Mouse (Mus musculus) E14TG2a.4 (cell line): Measurements from ENCODE around the gene Cox5a.
A peak's percentile ranks its signal among the peaks of the same experiment; 100 is the strongest.

Experiments
- H3K27me3 ChIP-seq: 2 replicates; pipeline ENCODE4 v1.6.1; 2014; ENCODE audit warnings: low read length, control low read depth; ENCODE audit not compliant: insufficient read depth
- H3K36me3 ChIP-seq: 2 replicates; pipeline ENCODE4 v1.6.1; 2014; ENCODE audit warnings: low read length, control low read depth; ENCODE audit not compliant: insufficient read depth
- H3K4me1 ChIP-seq: replicated peaks from 2 replicates; pipeline ENCODE4 v1.6.1; 2014; ENCODE audit warnings: low read depth, low read length, control low read depth
- H3K4me3 ChIP-seq: replicated peaks from 2 replicates; pipeline ENCODE4 v1.5.1; 2014; ENCODE audit warnings: mild to moderate bottlenecking, low read length
- H3K9me3 ChIP-seq: 2 replicates; pipeline ENCODE4 v1.6.1; 2014; ENCODE audit warnings: low read length, control low read depth
- CTCF ChIP-seq: conservative IDR thresholded peaks from 2 replicates; pipeline ENCODE4 v1.5.1; 2014; ENCODE audit warnings: low read length
- NANOG ChIP-seq: IDR thresholded peaks from 2 replicates; pipeline ENCODE4 v1.6.1; 2014; ENCODE audit warnings: borderline replicate concordance, low read length, mixed read lengths
- POU5F1 ChIP-seq: IDR thresholded peaks from 2 replicates; pipeline ENCODE4 v1.6.1; 2014; ENCODE audit warnings: low read length, borderline replicate concordance

The Cox5a gene

DNA sequence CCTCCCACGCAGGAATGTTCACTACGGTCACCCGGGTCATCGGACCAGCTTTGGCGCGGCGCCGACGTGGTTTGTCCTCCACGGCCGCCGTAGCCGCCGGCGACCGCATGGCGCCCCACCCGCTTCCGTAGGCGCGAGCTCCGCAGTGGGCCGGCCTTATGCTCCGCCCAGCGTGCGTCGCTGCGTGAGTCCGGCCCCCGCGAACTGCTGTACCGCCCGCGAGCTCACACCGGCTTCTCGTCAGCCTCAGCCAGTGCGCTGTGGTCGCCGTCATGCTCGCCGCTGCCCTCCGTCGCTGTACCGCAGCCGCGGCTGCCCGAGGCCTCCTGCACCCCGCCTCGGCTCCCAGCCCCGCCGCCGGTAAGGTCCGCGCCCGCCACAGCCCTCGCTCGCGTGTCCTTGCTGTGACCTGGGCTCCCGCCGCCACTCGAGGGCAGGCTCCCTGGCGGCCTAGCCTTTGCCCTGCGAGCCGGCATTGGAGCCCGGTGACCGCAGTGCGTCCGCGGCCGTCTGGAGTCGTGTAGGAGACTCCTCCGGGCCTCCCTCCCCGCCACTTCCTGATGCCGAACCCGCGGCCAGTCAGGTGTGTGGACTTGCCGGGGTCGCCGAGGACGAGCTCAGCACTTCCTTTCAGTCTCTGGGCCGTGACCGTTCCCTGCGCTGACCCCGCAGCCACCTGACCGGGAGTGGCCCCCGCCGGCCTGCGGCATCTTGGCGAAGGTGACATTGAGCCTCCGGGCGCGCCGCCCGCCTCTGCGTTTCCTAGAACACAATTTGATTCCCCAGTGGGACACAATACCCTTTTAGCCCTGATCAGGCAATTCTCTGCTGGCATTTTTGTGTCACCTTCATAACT, at the start of gene Cox5a:
Gene Cox5a, plus strand, starts transcription at position 219 of the 856 bp plus-strand sequence.
- TF ChIP-seq CTCF (no peak), NANOG (no peak), POU5F1 (no peak)
- Histone ChIP-seq H3K27me3 (no peaks in the 10 kb centered on the region), H3K36me3 (peaks cover 33% of the 10 kb centered on the region)

DNA sequence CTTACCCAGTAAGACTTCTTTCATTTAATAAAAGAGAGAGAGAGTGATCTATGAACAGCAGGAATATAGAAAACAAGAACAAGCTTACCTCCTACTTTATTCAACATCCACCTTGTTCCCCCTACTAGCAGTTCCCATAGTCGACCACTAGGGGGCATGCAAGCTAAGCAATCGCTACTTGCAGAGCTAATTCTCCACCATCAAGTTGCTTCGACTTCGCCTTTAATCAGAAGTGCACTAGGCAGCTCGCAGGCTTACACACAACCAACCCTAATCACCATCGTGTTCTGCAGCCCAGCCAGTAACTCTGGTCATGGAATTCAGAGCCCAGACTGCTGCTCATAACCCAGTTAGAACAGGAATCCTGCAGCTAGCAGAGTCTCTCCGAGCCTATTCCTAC, 35.3 kb upstream of the Cox5a start:
- Histone ChIP-seq H3K9me3 (peaks cover 20% of the 10 kb centered on the region), H3K27me3 (no peaks in the 10 kb centered on the region), H3K4me1 (peaks cover 10% of the 10 kb centered on the region), H3K36me3 (no peaks in the 10 kb centered on the region), H3K4me3 (no peak overlapping the region)
- TF ChIP-seq CTCF (peak; percentile 99), POU5F1 (no peak), NANOG (no peak)

More for the DNA sequence above, at the start of gene Cox5a:
- peak within 1 kb of the TSS; percentile 98 for H3K4me3 ChIP-seq
- H3K4me1 ChIP-seq, result peaks cover 49% of the 10 kb centered on the region
- H3K9me3 ChIP-seq, result no peaks in the 10 kb centered on the region

DNA sequence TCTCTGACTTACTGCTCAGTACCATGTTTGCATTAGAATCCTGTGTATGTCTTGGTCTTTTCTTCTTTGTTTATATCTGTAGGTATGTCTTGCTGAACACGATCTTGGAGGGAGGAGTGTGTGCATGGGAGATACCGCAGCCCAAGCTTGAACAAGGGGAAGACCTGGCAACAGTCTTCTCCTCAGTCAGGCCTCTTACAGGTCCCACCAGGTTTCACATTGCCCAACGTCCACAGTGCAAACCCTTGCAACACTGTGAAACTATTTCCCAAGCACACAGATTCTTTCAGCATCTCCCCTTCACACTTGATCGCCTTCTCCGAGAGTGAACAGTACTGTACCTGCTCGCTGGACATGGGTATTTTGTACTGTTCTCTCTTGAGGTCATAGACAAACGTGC, 33.3 kb upstream of the Cox5a start:
- Histone ChIP-seq H3K27me3 (no peaks in the 10 kb centered on the region), H3K36me3 (no peaks in the 10 kb centered on the region)
- TF ChIP-seq NANOG, result no peak

DNA sequence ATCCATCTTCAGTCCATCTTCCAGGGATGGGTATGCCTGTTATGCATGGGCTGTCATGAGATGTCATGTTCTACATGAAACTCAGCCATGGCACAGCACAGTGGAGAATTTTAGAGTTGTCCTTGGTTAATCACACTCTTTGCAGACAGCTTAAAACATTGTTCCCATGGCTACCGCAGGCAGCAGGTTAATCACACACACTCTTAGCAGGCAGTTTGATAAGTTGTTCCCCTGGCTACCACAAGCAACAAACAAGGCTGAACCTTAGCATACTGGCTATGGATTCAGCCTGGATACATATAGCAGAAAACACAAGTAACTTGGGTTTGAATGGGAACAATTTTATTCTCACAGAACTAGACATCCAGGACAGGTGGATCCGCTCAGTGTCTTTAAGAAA, 27.5 kb upstream of the Cox5a start:
- peaks cover 30% of the 10 kb centered on the region for H3K9me3 ChIP-seq
- peaks cover 44% of the 10 kb centered on the region for H3K4me1 ChIP-seq
- TF ChIP-seq POU5F1 (no peak), NANOG (no peak), CTCF (no peak)
- no peak overlapping the region for H3K4me3 ChIP-seq
- H3K36me3 ChIP-seq, result 0 out of 2 replicates have a peak, but pooled peaks cover 2% of the 10 kb centered on the region
- H3K27me3 ChIP-seq, result no peaks in the 10 kb centered on the region

More for the DNA sequence above, 33.3 kb upstream of the Cox5a start:
- Histone ChIP-seq H3K9me3 (peaks cover 29% of the 10 kb centered on the region), H3K4me3 (no peak overlapping the region), H3K4me1 (peaks cover 10% of the 10 kb centered on the region)

DNA sequence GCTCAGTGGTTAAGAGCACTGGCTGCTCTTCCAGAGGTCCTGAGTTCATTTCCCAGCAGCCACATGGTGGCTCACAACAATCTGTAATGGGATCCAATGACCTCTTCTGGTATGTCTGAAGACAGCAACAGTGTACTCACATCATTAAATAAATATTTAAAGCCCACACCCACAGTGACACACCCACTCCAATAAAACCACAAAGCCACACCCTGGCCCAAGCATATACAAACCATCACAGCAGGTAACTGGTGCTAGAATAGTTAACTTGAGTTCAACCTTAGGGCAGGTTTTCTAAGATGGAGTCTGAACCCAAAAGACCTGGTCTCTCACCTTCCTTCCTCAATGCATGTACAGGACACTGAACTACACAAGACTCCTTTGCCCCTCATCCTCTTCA, 26.1 kb upstream of the Cox5a start:
- peaks cover 58% of the 10 kb centered on the region for H3K4me1 ChIP-seq
- H3K36me3 ChIP-seq, result peaks cover 11% of the 10 kb centered on the region; the same call in 1 of the 2 replicates
- H3K9me3 ChIP-seq, result peaks cover 25% of the 10 kb centered on the region
- H3K27me3 ChIP-seq, result no peaks in the 10 kb centered on the region
- TF ChIP-seq CTCF, result no peak
- TF ChIP-seq POU5F1, result no peak
- H3K4me3 ChIP-seq, result no peak overlapping the region

DNA sequence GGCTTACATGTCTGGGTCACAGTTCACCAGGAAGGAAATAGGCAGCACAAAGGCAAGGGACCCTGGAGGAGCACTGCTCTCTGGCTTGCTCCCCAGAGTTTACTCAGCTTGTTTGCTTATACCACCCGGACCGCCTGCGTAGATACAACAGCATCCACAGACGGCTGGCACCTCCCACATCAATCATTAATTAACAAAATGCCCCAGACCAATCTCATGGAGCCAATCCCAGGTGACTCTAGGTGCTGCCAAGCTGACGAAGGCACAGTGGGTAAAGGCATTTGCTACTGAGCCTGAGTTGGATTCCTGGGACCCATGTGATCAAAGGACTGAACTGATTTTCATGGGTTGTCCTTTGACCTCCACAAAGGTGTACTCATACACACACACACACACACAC, 23.8 kb upstream of the Cox5a start:
- TF ChIP-seq CTCF, result no peak
- TF ChIP-seq POU5F1, result no peak
- TF ChIP-seq NANOG, result no peak
- Histone ChIP-seq H3K9me3 (peaks cover 6% of the 10 kb centered on the region; the same call in 1 of the 2 replicates), H3K36me3 (peaks cover 17% of the 10 kb centered on the region; the same call in 1 of the 2 replicates), H3K4me1 (peaks cover 81% of the 10 kb centered on the region), H3K27me3 (0 out of 2 replicates have a peak, but pooled peaks cover 2% of the 10 kb centered on the region), H3K4me3 (no peak overlapping the region)

DNA sequence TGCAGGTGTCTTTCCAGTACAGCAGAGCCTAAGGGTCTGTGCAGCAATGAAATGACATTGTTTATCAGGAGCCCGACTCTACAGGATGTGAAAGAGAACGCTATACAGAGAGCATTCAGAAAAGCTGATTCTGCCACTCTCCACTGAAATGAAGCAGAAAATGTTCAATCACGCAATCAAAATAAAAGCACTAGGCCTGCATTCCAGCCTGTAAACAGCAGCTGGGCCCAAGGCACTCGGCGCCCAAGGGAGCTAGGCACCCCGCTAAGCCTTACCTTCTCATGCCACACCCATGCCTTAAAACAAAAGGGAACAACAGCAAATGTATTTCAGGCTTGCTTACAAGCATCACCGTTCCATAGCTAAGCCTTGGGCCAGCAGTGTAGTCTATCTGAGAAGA, 22.5 kb upstream of the Cox5a start:
- Histone ChIP-seq H3K4me3 (no peak overlapping the region), H3K27me3 (0 out of 2 replicates have a peak, but pooled peaks cover 2% of the 10 kb centered on the region), H3K9me3 (peaks cover 6% of the 10 kb centered on the region; the same call in 1 of the 2 replicates), H3K36me3 (peaks cover 17% of the 10 kb centered on the region; the same call in 1 of the 2 replicates), H3K4me1 (peaks cover 94% of the 10 kb centered on the region)
- TF ChIP-seq NANOG (no peak), CTCF (no peak), POU5F1 (no peak)

DNA sequence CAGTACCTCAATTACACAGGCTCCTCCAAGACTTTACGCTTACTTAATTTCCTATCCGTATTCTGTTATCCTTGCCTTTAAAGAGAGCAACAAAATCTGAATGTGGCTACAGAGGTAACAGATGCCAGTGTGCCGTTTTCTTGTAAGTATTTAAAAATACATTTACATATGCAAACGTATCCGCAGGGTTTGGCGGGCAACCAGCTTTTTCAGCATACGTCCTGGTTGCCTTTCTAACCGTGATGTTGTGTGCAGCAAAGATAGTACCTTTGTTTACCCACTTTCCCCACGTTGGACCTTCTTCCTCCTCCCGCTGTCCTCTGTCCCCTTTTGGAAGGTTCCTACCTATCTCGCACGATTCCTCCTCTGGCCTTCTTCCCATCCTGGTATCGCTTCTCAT, 19.6 kb upstream of the Cox5a start:
- TF ChIP-seq NANOG, result no peak
- no peak for TF ChIP-seq CTCF
- no peak for TF ChIP-seq POU5F1
- no peaks in the 10 kb centered on the region for H3K9me3 ChIP-seq
- H3K4me3 ChIP-seq, result peak overlapping the region; percentile 88
- peaks cover 93% of the 10 kb centered on the region for H3K4me1 ChIP-seq
- 0 out of 2 replicates have a peak, but pooled peaks cover 2% of the 10 kb centered on the region for H3K27me3 ChIP-seq
- peaks cover 23% of the 10 kb centered on the region for H3K36me3 ChIP-seq

DNA sequence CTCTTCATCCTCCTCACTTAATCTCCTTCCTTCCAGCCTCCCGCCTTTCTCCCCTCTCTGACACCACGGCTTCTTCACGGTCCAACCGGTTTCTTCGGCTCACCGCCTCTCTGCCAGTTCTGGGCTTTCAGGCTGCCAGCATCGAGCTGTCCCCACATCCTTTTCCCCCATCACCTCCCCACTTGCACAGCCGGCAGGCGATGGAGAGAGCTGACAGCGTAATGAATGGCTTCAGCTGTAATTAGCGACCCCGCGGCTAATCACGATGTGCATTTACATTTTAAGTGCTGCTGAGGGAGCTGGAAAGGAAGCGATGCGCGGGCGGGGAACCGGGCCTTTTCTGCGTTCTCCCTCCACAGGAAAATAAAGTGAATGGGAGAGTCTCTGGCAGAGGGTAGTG, 19.2 kb upstream of the Cox5a start:
- peaks cover 92% of the 10 kb centered on the region for H3K4me1 ChIP-seq
- TF ChIP-seq POU5F1 (no peak), CTCF (no peak), NANOG (no peak; the same call in 1 of the 2 replicates)
- 0 out of 2 replicates have a peak, but pooled peaks cover 2% of the 10 kb centered on the region for H3K27me3 ChIP-seq
- peaks cover 23% of the 10 kb centered on the region for H3K36me3 ChIP-seq
- peak overlapping the region; percentile 88 for H3K4me3 ChIP-seq
- no peaks in the 10 kb centered on the region for H3K9me3 ChIP-seq
